Mouse (Mus musculus) spleen, adult 12 weeks (tissue): ENCODE data around the gene Retsat.
A peak's percentile ranks its signal among the peaks of the same experiment; 100 is the strongest.

Experiments
- DNase-seq: peaks from one replicate; pipeline ENCODE4 v3.0.0; 2022; ENCODE audit warnings: low spot score

Retsat gene

GRCm38 (mm10) chr6:72590111-72590510 lies 8.2 kb upstream of the Retsat start:
- DNase-seq = no peak

DNA sequence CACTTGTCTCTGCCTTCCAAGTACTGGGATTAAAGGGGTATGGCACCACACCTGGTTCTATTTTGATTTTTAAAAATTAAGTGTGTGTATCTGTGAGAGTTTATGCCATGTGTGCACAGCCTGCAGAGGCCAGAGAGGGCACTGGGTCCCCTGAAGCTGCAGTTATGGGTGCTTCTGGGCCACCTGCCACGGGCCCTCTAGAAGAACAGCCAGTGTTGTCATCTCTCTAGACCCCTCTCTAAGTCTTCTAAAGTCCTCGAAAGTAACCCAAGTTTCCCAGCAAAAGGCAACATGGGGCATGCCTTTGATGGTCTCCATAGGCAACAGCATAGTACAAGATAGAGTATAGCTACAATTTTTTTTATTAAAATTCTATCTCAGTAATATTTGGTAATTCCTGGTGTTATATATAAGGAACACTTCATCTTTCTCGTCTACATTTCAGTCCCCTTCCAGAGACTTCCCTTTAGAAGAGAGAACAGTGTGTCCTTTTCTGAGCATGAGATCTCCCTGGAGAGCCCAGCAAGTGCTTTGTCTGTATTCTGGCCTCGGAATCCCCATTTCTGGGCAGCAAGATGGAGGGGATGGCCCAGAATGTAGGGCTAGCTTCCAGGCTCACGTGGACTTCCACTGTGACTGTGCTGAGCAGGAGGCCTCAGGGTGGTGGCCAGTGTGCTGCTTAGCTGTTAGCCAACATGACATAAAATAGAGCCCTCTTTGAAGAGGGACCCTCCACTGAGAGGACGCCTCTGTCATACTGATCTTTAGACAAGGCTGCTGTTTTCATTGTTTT lies 5.1 kb upstream of the Retsat start:
- DNase-seq = no peak

DNA sequence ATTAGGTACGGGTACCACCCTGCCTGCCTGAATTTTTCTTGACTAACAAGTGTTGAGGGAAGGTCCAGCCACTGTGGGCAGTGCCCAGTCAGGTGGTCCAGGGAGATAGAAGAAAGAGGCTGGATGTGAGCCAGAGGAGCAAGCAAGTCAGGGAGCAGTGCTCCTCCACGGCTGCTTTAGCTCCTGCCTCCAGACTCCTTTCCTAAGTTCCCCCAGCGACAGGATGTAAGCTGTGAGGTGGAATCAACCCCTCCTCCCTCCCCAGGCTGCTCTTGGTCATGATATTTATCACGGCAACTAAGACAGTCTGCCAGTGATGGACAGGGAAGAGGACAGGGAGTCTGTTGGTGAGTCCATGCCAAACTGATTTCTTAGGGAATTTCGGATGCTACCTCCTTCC lies 4.4 kb upstream of the Retsat start:
- DNase-seq = no peak

DNA sequence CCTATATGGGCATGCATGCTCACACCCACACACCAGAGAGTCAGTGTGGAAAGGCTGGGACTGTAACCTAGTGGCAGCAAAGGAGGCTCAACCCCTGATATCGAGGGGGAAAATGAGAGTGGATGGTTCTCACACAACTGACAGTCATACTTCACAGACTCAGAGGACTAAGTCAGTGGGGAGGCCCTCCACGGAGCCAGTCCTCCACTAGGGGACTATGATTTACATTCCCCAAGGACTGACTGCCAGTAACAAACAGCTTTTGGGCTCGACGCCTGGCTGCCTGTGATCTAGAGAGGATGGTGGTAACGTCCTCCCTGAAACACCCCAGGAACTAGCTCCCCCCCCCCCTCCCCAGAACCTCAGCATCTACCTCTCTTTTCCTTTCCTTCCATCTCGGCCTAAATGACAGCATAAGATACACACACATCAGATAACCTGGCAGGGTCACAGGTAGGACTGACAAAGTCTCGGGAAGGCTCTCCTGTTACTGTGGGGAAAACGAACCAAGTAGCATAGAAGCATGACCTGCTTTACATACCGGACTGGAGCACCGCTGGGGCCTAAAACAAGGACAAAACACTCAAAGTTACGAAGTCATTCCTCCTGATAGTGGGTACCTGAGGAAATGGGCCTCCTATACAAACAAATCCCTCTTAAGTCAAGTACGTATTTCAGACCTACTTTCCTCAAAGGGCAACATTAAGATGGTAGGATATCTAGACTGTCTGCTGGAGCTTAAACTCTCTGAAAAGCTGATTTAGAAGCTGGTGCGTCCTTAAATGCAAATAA lies 996 bp upstream of the Retsat start:
- DNase-seq = no peak

- DNase-seq = no peak
Measured at GRCm38 (mm10) chr6:72598791-72599557, 699 bp downstream of the Retsat start.

DNA sequence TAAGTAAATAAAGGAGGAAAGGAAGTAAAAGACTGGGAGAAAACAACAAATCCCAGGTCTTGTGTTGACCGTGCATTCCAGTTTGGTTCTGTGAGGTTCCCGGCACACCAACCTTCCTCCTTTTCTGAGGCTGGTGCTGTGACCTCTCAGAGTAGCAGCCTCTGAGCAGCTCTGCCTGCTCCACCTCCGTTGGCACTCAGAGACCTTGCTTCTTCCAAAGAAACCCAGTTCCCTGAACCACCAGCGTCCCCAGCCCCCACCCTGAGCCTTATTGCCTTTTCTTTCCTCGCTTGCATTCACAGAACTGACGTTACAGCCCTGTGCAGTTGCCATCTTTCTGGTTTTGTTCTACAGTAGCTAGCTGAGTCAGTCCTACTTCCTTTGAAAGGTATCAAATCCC lies 1.9 kb downstream of the Retsat start:
- no peak for DNase-seq

DNA sequence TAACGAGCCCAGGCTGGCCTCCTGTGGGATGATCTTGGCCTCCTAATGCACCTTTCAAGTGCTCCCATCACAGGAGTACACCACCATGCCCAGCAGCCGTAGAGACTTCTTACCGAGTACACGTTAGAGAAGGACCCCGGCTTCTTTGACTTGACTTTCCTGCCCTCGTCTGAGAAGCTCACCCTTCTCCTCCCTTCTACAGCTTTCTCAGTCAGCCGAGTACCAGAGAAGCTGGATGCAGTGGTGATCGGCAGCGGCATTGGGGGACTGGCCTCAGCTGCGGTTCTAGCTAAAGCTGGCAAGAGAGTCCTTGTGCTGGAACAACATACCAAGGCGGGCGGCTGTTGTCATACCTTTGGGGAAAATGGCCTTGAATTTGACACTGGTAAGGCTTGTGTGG lies 2.5 kb downstream of the Retsat start:
- DNase-seq = no peak

GRCm38 (mm10) chr6:72601732-72602131 lies 3.5 kb downstream of the Retsat start:
- peak; percentile 64 for DNase-seq

DNA sequence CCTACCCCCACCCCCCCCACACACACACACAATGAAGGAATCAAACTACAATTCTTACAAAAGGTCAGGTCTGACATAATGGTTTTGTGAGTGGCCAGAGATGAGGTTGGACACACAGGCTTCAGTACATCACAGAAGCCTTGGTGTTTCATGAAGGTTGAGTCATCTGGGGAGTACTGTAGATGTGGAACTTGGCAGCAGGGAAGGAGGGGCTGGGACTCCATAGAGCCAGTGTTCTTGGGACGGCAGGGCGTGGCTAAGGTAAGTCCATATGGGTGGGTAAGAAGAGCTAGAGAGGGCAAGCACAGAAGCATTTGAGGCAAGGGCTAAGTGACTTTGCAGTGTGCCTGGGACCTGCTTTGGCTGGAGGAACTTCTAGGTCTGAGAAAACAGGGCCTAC lies 5.8 kb downstream of the Retsat start:
- DNase-seq = no peak

DNA sequence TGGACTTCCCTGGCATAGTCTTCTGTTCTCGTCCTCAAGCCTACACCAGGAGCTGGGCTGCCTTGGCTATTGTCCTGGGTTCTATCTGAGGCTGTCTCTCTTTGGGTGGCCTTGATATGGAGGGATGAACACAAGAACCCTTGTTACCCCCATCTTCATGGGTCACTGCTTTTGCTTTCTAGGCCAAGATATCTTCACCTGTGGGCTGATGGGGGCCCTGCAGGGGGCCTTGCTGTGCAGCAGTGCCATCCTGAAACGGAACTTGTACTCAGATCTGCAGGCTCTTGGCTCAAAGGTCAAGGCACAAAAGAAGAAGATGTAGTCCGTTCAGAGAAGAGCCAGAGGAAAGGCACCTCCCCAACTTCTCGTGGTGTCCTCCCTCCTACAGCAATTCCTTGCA lies 8.8 kb downstream of the Retsat start:
- DNase-seq = no peak

- no peak for DNase-seq
Measured at GRCm38 (mm10) chr6:72607676-72608075, 9.4 kb downstream of the Retsat start.

GRCm38 (mm10) chr6:72608662-72609184 lies 10.4 kb downstream of the Retsat start:
- no peak for DNase-seq

- no peak for DNase-seq
Measured at GRCm38 (mm10) chr6:72610261-72610660, 12.0 kb downstream of the Retsat start.

GRCm38 (mm10) chr6:72615151-72615550 lies 16.9 kb downstream of the Retsat start:
- no peak for DNase-seq

DNA sequence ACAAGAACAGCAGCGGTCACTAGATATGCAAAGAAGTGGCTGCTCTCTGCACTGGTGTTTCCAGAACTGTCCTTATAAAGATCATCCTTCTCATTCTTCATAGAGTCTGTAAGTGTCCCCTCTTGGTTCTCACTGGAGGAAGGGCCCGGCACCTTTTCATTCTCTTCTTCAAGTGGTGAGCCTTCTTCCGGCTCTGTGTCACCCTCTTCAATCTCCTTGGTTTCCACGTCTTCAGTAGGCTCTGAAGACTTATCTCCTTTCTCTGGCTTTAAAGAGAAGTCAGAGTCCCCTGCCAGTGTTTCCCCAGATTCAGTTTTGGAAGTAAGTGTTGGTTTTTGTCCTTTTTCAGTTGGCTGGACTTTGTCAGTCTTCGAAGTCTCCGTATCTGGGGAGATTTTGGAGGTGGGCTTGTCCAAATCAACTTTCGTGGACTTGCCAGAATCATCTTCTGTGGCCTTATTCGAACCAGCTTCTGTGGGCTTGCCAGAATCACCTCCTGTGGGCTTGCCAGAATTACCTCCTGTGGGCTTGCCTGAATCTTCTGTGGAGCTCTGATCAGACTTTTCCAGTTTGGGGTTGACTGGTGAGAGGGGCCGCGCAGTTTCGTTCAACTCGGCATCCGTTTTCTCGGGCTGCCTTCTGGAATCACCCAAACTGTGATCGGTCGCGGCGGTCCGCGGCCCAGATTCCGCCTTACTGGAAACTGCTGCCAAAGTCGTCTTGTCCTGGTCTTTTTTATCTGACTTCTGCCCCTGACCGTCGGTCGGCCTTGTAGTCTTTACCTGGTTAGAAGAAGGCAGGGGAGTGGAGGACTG lies 17.5 kb downstream of the Retsat start:
- DNase-seq = peak; percentile 11

DNA sequence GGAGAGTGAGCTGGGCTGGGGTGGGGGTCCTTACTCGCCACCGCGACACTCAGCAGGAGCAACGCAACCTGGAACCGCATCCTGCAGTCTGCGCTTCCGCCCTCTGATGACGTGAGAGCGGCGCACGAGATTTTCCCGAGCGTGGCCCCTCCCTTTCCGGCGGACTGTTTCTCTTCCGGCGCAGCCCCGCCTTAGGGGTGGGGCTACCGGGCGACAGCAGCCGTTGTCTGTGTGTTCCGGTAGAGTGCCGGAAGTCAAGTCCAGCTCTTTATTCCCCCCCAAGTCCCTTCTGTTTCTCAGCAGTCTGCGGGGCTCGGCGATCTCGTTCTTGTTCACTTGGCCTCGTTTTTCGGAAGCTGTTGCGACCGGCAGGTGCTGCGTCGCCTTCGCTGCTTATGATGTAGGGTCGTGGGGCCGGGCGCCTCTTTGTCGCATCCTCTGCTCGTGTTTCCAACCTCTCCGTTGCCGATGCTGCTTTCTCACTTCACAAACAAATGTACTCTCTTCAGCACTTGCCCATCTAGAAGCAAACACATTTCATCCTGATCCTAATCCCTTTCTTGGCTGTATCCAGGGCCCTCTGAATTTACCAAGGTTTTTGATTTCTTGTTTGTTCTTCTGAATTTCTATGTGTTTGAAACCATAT lies 18.5 kb downstream of the Retsat start, which contains the start of gene Tgoln1:
Tgoln1 (minus strand) TSS at position 358 of the 646 bp plus-strand sequence.
- peak; percentile 94 for DNase-seq

DNA sequence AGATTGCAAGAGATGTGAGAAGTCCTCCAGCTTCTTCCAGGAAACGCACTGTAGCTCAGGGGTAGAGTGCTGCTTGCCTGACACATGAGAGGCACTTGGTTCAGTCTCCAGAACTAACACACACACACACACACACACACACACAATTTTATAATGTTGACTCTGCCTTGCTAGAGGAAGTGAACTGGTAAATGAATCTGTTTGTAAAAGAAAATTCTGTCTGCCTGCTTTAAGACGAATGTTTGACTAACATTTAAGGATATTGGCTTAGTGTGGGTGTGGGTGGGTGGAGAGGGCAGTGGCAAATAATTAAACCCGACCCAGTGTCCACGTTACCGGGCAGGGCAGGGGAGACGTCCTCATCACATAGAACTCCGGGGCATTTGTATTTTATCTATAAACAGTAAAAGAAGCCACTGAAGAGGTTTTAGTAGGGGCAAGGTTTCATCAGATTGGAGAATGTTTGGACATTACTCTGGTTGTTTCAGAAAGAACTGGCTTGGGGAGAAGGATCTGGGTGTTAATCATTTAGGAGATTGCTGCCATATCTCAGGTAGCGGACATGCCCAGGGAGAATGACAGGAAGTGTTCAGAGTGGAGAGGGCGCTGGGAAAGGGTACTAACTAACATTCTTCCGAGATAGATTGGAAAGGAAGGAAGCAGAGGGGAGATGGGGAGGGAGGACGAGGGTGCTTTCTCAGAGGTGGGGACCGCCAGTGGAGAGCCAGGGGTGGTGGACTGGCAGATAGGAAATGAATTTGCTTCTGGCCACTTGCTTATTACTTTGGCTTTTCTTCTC lies 21.7 kb downstream of the Retsat start:
- DNase-seq = no peak

GRCm38 (mm10) chr6:72620920-72621319 lies 22.6 kb downstream of the Retsat start:
- no peak for DNase-seq

- no peak for DNase-seq
Measured at GRCm38 (mm10) chr6:72622917-72623316, 24.6 kb downstream of the Retsat start.
